Mouse (Mus musculus) central nervous system, embryonic 11.5 days (tissue): Measurements from ENCODE around the gene Serpinb9d. TPM values are rescaled to one million over a fixed set of nuclear protein-coding genes. Genes with fewer than 3 reads are reported as not detected.

ENCODE experiments used
- polyA plus RNA-seq: library from polyadenylated mRNA; depleted of rRNA; stranded (reverse); fragments of >200 nt; gene quantifications from 2 replicates; pipeline ENCODE4 v1.2.3, GENCODE M21; 2012; rRNA removed

Serpinb9d gene
- polyA plus RNA-seq, result not detected in 2 replicates

GRCm38 (mm10) chr13:33192659-33193058, at the start of gene Serpinb9d:
Serpinb9d (plus strand) TSS chr13:33192959.

GRCm38 (mm10) chr13:33159642-33160041, 33.1 kb upstream of the Serpinb9d start, which contains the start of gene Serpinb9c:
Serpinb9c (minus strand) TSS chr13:33159742.

DNA sequence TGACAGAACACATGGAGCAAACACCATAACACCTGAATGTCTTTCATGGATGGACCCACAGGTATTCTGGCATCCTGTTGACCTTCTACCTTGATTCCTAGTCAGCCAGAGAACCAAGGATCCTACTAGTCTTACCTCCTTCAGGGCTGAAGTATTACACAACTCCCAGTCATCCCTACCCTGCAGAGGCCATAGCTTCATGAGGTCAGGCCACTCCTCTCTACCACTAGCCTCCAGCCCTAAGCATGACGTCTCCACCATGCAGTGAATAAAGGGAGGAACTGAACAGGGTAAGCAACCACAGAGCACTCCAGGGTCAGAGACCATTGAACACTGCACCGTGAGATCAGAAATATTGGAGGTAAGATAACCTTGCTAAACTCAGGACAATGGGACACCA, 56.6 kb downstream of the Serpinb9d start, which contains the start of gene Serpinb9e:
TSS of gene Serpinb9e (plus strand) at position 301 of the 400 bp plus-strand sequence.

Other genes with a start within 250 kb of the Serpinb9d start
- 1.0 and 1.4 TPM in 2 replicates for gene Serpinb6b, start 227.8 kb upstream of the Serpinb9d start, polyA plus RNA-seq
- gene Serpinb9, start 189.7 kb upstream of the Serpinb9d start, polyA plus RNA-seq, result 0.61 and 1.5 TPM in 2 replicates
- 0.01 and 0.07 TPM in 2 replicates for gene Serpinb9b, start 165.5 kb upstream of the Serpinb9d start, polyA plus RNA-seq
- gene Serpinb1b, start 114.4 kb upstream of the Serpinb9d start, polyA plus RNA-seq, result 0.20 and 0.42 TPM in 2 replicates
- not detected in 2 replicates for gene Serpinb9c, start 33.2 kb upstream of the Serpinb9d start, polyA plus RNA-seq
- gene Serpinb9e, start 56.7 kb downstream of the Serpinb9d start, polyA plus RNA-seq, result 0.02 and 0.04 TPM in 2 replicates
- gene Serpinb9f, start 131.1 kb downstream of the Serpinb9d start, polyA plus RNA-seq, result not detected in 2 replicates
- gene Gm11397, start 202.8 kb downstream of the Serpinb9d start, polyA plus RNA-seq, result not detected in 2 replicates